Mouse (Mus musculus) kidney, adult 2 months (tissue): ENCODE results near the gene Gm4881. TPM values are rescaled to one million over a fixed set of nuclear protein-coding genes. Genes with fewer than 3 reads are reported as not detected.

ENCODE experiments used
- DNase-seq: peaks from one replicate; pipeline ENCODE4 v3.0.0; 2021
- H3K27ac ChIP-seq: fragments of 200-500 bp; 2 replicates; pipeline ENCODE4 v1.5.1; 2012; ENCODE audit warnings: low read depth, low read length, control low read depth, inconsistent platforms; ENCODE audit not compliant: insufficient read depth
- H3K27me3 ChIP-seq: fragments of 200-500 bp; replicated peaks from 2 replicates; pipeline ENCODE4 v1.6.1; 2012; ENCODE audit warnings: mild to moderate bottlenecking, moderate library complexity, low read length, inconsistent platforms; ENCODE audit not compliant: control insufficient read depth, insufficient read depth
- H3K36me3 ChIP-seq: fragments of 200-500 bp; 2 replicates; pipeline ENCODE4 v1.6.1; 2012; ENCODE audit warnings: mild to moderate bottlenecking, moderate library complexity, low read length, inconsistent platforms; ENCODE audit not compliant: control insufficient read depth, insufficient read depth
- H3K4me1 ChIP-seq: fragments of 200-500 bp; 2 replicates; pipeline ENCODE4 v1.6.1; 2011; ENCODE audit warnings: low read length; ENCODE audit not compliant: control insufficient read depth, insufficient read depth
- H3K4me3 ChIP-seq: fragments of 200-500 bp; 2 replicates; pipeline ENCODE4 v1.5.1; 2011; ENCODE audit warnings: mild to moderate bottlenecking, low read depth, low read length, control low read depth; ENCODE audit not compliant: insufficient read depth
- CTCF ChIP-seq: fragments of 200-500 bp; conservative IDR thresholded peaks from 2 replicates; pipeline ENCODE4 v1.5.1; 2011; ENCODE audit warnings: low read depth, mild to moderate bottlenecking, control low read depth, low read length, moderate library complexity, mixed read lengths; ENCODE audit not compliant: insufficient read depth, insufficient read length
- POLR2A ChIP-seq: fragments of 200-500 bp; IDR thresholded peaks from one replicate; pipeline ENCODE4 v1.6.1; 2011; ENCODE audit warnings: low read depth, low read length, control low read depth
- WGBS: fragments of 180-500 bp; shearing (Covaris S2); methylation state at CpG from one replicate; pipeline ENCODE4 v1.1.7; 2018; 5-methylcytosine and 5-hydroxymethylcytosine counted together
- polyA plus RNA-seq: library from polyadenylated mRNA; depleted of rRNA; stranded (reverse); fragments of >200 nt; gene quantifications from 2 replicates; pipeline ENCODE4 v1.2.3, GENCODE M21; 2012

Gm4881 gene
- polyA plus RNA-seq, 1 experiment, result not detected

- Histone ChIP-seq H3K4me1 (peaks cover 5% of the 10 kb centered on the region; the same call in 1 of the 2 replicates), H3K4me3 (peak overlapping the region; percentile 57), H3K27ac (peak overlapping the region; percentile 22; the same call in 1 of the 2 replicates), H3K27me3 (no peaks in the 10 kb centered on the region), H3K36me3 (no peaks in the 10 kb centered on the region)
- no peak for TF ChIP-seq CTCF
- no peak for TF ChIP-seq POLR2A
- peak; percentile 99 for DNase-seq
- WGBS, result under 1% methylated on average over 30 of the region's 30 CpGs
Measured at GRCm38 (mm10) chr7:24904070-24904483, 40.2 kb downstream of the Gm4881 start.

GRCm38 (mm10) chr7:24903444-24903825 is 40.9 kb downstream of the Gm4881 start:
- Histone ChIP-seq H3K4me3 (peak overlapping the region; percentile 76), H3K27ac (peak overlapping the region; percentile 67), H3K4me1 (peaks cover 5% of the 10 kb centered on the region; the same call in 1 of the 2 replicates), H3K36me3 (no peaks in the 10 kb centered on the region), H3K27me3 (no peaks in the 10 kb centered on the region)
- TF ChIP-seq CTCF, result no peak
- TF ChIP-seq POLR2A, result no peak
- DNase-seq, result no peak
- 14% methylated on average over 10 of the region's 10 CpGs for WGBS

GRCm38 (mm10) chr7:24902630-24903443 is 41.5 kb downstream of the Gm4881 start, which contains the start of gene Arhgef1:
Arhgef1 (plus strand) TSS chr7:24902912.
- H3K4me1 ChIP-seq, result peaks cover 5% of the 10 kb centered on the region; the same call in 1 of the 2 replicates
- peak within 1 kb of the TSS; percentile 76 for H3K4me3 ChIP-seq
- H3K36me3 ChIP-seq, result no peaks in the 10 kb centered on the region
- 4% methylated on average over 61 of the region's 68 CpGs for WGBS
- no peaks in the 10 kb centered on the region for H3K27me3 ChIP-seq
- DNase-seq, result peak; percentile 84
- H3K27ac ChIP-seq, result peak within 1 kb of the TSS; percentile 86
- no peak for TF ChIP-seq POLR2A
- TF ChIP-seq CTCF, result no peak

GRCm38 (mm10) chr7:24902264-24902629 is 42.0 kb downstream of the Gm4881 start:
- no peak for TF ChIP-seq CTCF
- TF ChIP-seq POLR2A, result no peak
- WGBS, result 66% methylated on average over 2 of the region's 2 CpGs
- H3K36me3 ChIP-seq, result no peaks in the 10 kb centered on the region
- H3K4me1 ChIP-seq, result peaks cover 5% of the 10 kb centered on the region; the same call in 1 of the 2 replicates
- no peak for DNase-seq
- peak overlapping the region; percentile 76 for H3K4me3 ChIP-seq
- no peaks in the 10 kb centered on the region for H3K27me3 ChIP-seq
- H3K27ac ChIP-seq, result peak overlapping the region; percentile 86

- no peak for DNase-seq
- TF ChIP-seq CTCF (no peak), POLR2A (no peak)
- H3K36me3 ChIP-seq, result no peaks in the 10 kb centered on the region
- peaks cover 5% of the 10 kb centered on the region; the same call in 1 of the 2 replicates for H3K4me1 ChIP-seq
- H3K4me3 ChIP-seq, result no peak overlapping the region
- H3K27me3 ChIP-seq, result no peaks in the 10 kb centered on the region
- WGBS, result 55% methylated on average over 1 of the region's 1 CpGs
- H3K27ac ChIP-seq, result no peak overlapping the region
Measured at GRCm38 (mm10) chr7:24901842-24902241, 42.5 kb downstream of the Gm4881 start.

GRCm38 (mm10) chr7:24901114-24901513 is 43.2 kb downstream of the Gm4881 start:
- H3K27ac ChIP-seq, result no peak overlapping the region
- no peaks in the 10 kb centered on the region for H3K36me3 ChIP-seq
- 74% methylated on average over 6 of the region's 6 CpGs for WGBS
- peaks cover 5% of the 10 kb centered on the region; the same call in 1 of the 2 replicates for H3K4me1 ChIP-seq
- no peak for TF ChIP-seq POLR2A
- TF ChIP-seq CTCF, result no peak
- no peaks in the 10 kb centered on the region for H3K27me3 ChIP-seq
- H3K4me3 ChIP-seq, result no peak overlapping the region
- no peak for DNase-seq

GRCm38 (mm10) chr7:24897959-24898358 is 46.3 kb downstream of the Gm4881 start:
- WGBS, result 76% methylated on average over 5 of the region's 5 CpGs
- Histone ChIP-seq H3K36me3 (no peaks in the 10 kb centered on the region), H3K27me3 (no peaks in the 10 kb centered on the region), H3K4me1 (0 out of 2 replicates have a peak, but pooled peaks cover 2% of the 10 kb centered on the region), H3K4me3 (no peak overlapping the region), H3K27ac (no peak overlapping the region)
- no peak for DNase-seq
- no peak for TF ChIP-seq POLR2A
- TF ChIP-seq CTCF, result no peak
